Mouse (Mus musculus): ENCODE data around the gene Rasgrp2.
A peak's percentile ranks its signal among the peaks of the same experiment; 100 is the strongest.

Rasgrp2 gene

GRCm38 (mm10) chr19:6427653-6428434 is 28.7 kb downstream of the Rasgrp2 start:
- no peak for DNase-seq (ENCODE audit: low spot score in 2 of 2)

GRCm38 (mm10) chr19:6428501-6429200 is 29.5 kb downstream of the Rasgrp2 start:
- DNase-seq (ENCODE audit: low spot score in 2 of 2), result no peak

GRCm38 (mm10) chr19:6443016-6443415 is 43.9 kb downstream of the Rasgrp2 start:
- DNase-seq (ENCODE audit: low spot score in 2 of 2), result no peak

- no peak for DNase-seq (ENCODE audit: low spot score in 2 of 2)
These were observed 46.8 kb downstream of the Rasgrp2 start for GRCm38 (mm10) chr19:6445761-6446423.

GRCm38 (mm10) chr19:6446736-6447437 is 47.7 kb downstream of the Rasgrp2 start:
- no peak for DNase-seq (ENCODE audit: low spot score in 2 of 2)

GRCm38 (mm10) chr19:6448752-6449151 is 49.6 kb downstream of the Rasgrp2 start:
- DNase-seq (ENCODE audit: low spot score in 2 of 2), result no peak

GRCm38 (mm10) chr19:6449841-6450240 is 50.7 kb downstream of the Rasgrp2 start:
- no peak for DNase-seq (ENCODE audit: low spot score in 2 of 2)

GRCm38 (mm10) chr19:6452030-6452494 is 52.9 kb downstream of the Rasgrp2 start:
- peak; percentile 82 to 88 for DNase-seq (ENCODE audit: low spot score in 2 of 2)

GRCm38 (mm10) chr19:6452672-6453310 is 53.7 kb downstream of the Rasgrp2 start:
- DNase-seq (ENCODE audit: low spot score in 2 of 2), result no peak

- DNase-seq (ENCODE audit: low spot score in 2 of 2), result no peak
These were observed 54.2 kb downstream of the Rasgrp2 start for GRCm38 (mm10) chr19:6453349-6453748.

- DNase-seq (ENCODE audit: low spot score in 2 of 2), result no peak
These were observed 55.0 kb downstream of the Rasgrp2 start for GRCm38 (mm10) chr19:6454041-6454720.

GRCm38 (mm10) chr19:6459504-6459903 is 60.4 kb downstream of the Rasgrp2 start:
- DNase-seq (ENCODE audit: low spot score in 2 of 2), result no peak

GRCm38 (mm10) chr19:6462841-6463240 is 63.7 kb downstream of the Rasgrp2 start:
- DNase-seq (ENCODE audit: low spot score in 2 of 2), result no peak

GRCm38 (mm10) chr19:6464306-6465071 is 65.3 kb downstream of the Rasgrp2 start:
- DNase-seq (ENCODE audit: low spot score in 2 of 2), result no peak
